In the genomic region with DNA sequence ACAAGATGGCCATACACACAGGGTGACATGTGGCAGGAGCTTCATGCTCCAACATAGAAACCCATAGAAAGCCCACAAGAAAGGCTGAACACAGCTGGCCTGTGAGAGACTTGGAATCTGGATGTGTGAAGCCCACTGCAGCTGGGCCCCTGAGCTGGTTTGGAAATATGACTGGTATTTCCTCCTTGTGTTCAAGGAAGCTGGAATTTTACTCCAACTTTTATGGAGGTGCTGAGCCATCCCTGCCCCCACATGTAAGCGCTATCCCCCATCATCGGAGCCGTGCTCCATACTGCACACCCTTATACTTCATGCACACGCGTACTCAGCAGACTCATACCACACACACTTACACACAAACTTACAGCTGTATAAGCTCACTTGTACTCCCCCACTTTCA, we compare ENCODE assay signal across 21 mouse cellular contexts.
DNase-seq lines count a peak whose midpoint lies in the region; ATAC-seq and TF ChIP-seq lines count a peak whose summit lies in the region.
"Had no signal": no experiment of that assay in that cellular context is flagged by ENCODE, and none has a peak within 500 bp of the region (broad histone marks: within the 10 kb centered on the region; RNA-seq: fewer than 3 reads in every experiment).

No protein-coding gene starts in this region.

- no peak for TF ChIP-seq CTCF in kidney, postnatal 0 days (IDR thresholded peaks at IDR 0.05; ENCODE audit: low read depth)
- no peak for TF ChIP-seq CTCF in lung, postnatal 0 days (IDR thresholded peaks at IDR 0.05)

- H3K4me1 ChIP-seq in kidney, postnatal 0 days (replicated peaks; ENCODE audit: insufficient read depth, low read length): no peaks in the 10 kb centered on the region
- no peaks in the 10 kb centered on the region for H3K4me1 ChIP-seq in lung, postnatal 0 days (ENCODE audit: insufficient read depth, low read depth, low read length)
- peaks cover 5% of the 10 kb centered on the region; the same call in 1 of the 2 replicates for H3K4me1 ChIP-seq in intestine, embryonic 16.5 days (ENCODE audit: control insufficient read depth, insufficient read depth, low read length)
- H3K4me1 ChIP-seq: megakaryocyte, embryonic 14.5 days; midbrain, embryonic 15.5 days had no signal

- intact Hi-C loops in gastrocnemius, postnatal 36 days (cut with DNase I): no loop called here

- peak overlapping the region; percentile 27; the same call in 1 of the 2 replicates for H3K27ac ChIP-seq in kidney, postnatal 0 days
- no peak overlapping the region for H3K27ac ChIP-seq in lung, postnatal 0 days (ENCODE audit: low read length)
- 0 out of 2 replicates have a peak overlapping the region, but pooled peaks have one; percentile 1 for H3K27ac ChIP-seq in intestine, embryonic 16.5 days (ENCODE audit: low read length)
- H3K27ac ChIP-seq: forebrain, embryonic 15.5 days; hindbrain, postnatal 0 days; layer of hippocampus, adult 2 months; midbrain, embryonic 15.5 days had no signal

- no peak overlapping the region for H3K9ac ChIP-seq in kidney, postnatal 0 days (ENCODE audit: low read depth, low read length)
- no peak overlapping the region for H3K9ac ChIP-seq in lung, postnatal 0 days (replicated peaks; ENCODE audit: low read depth)
- H3K9ac ChIP-seq in intestine, embryonic 16.5 days (ENCODE audit: low read depth, low read length): no peak overlapping the region
- H3K9ac ChIP-seq: forebrain, embryonic 15.5 days; heart, embryonic 13.5 days; liver, postnatal 0 days; midbrain, embryonic 15.5 days had no signal

- no peak for TF ChIP-seq EP300 in lung, postnatal 0 days (IDR thresholded peaks at IDR 0.05)

- H3K9me3 ChIP-seq in kidney, postnatal 0 days (replicated peaks; ENCODE audit: low read length): no peaks in the 10 kb centered on the region
- no peaks in the 10 kb centered on the region for H3K9me3 ChIP-seq in lung, postnatal 0 days (ENCODE audit: low read length)
- no peaks in the 10 kb centered on the region for H3K9me3 ChIP-seq in intestine, embryonic 16.5 days (ENCODE audit: control insufficient read depth, low read length)
- H3K9me3 ChIP-seq: forebrain, embryonic 15.5 days; heart, embryonic 13.5 days; midbrain, embryonic 15.5 days had no signal

- no peak for ATAC-seq in kidney, postnatal 0 days (replicated peaks; ENCODE audit: low FRiP score, low read depth)
- ATAC-seq in lung, postnatal 0 days: peak; percentile 40
- ATAC-seq in intestine, embryonic 16.5 days: no peak; the same call in 1 of the 2 replicates
- ATAC-seq: forebrain, embryonic 15.5 days; hindbrain, postnatal 0 days; liver, postnatal 0 days; midbrain, embryonic 15.5 days had no signal

- no peak overlapping the region for H3K4me3 ChIP-seq in kidney, postnatal 0 days (replicated peaks; ENCODE audit: low read depth, low read length)
- no peak overlapping the region for H3K4me3 ChIP-seq in lung, postnatal 0 days (ENCODE audit: low read depth, low read length)
- H3K4me3 ChIP-seq in intestine, embryonic 16.5 days (ENCODE audit: low read length): no peak overlapping the region
- H3K4me3 ChIP-seq: forebrain, embryonic 15.5 days; heart, embryonic 13.5 days; layer of hippocampus, adult 2 months; midbrain, embryonic 15.5 days had no signal

- H3K36me3 ChIP-seq in kidney, postnatal 0 days (ENCODE audit: insufficient read depth, low read length): no peaks in the 10 kb centered on the region
- no peaks in the 10 kb centered on the region for H3K36me3 ChIP-seq in lung, postnatal 0 days (ENCODE audit: insufficient read depth, low read length)
- H3K36me3 ChIP-seq in intestine, embryonic 16.5 days (ENCODE audit: control insufficient read depth, insufficient read depth, low read length): no peaks in the 10 kb centered on the region
- H3K36me3 ChIP-seq: forebrain, embryonic 15.5 days; heart, embryonic 13.5 days; midbrain, embryonic 15.5 days had no signal

- 53% methylated on average over 5 of the region's 5 CpGs for WGBS in kidney, postnatal 0 days
- 52% methylated on average over 5 of the region's 5 CpGs for WGBS in lung, postnatal 0 days
- 43% methylated on average over 5 of the region's 5 CpGs for WGBS in intestine, embryonic 16.5 days

- DNase-seq in kidney, postnatal 0 days (ENCODE audit: low spot score): peak; percentile 73
- no peak for DNase-seq in kidney, adult 18-20 months
- peak; percentile 22 for DNase-seq in lung, postnatal 0 days (ENCODE audit: low spot score)
- no peak for DNase-seq in lung, postnatal 25 days (ENCODE audit: low spot score)
- peak; percentile 19 for DNase-seq in yolk sac, embryonic 10.5 days (ENCODE audit: low spot score)
- no peak for DNase-seq in gastrocnemius, postnatal 36 days
- no peak for DNase-seq in layer of hippocampus, adult 11-12 months (ENCODE audit: low spot score)
- DNase-seq: adrenal gland, postnatal 14 days; B cell, adult 2 months; cerebellum, adult 18-20 months; heart, postnatal 36 days; left cerebral cortex, postnatal 4 days; liver, postnatal 0 days; right cerebral cortex, postnatal 4 days had no signal

- no peaks in the 10 kb centered on the region for H3K27me3 ChIP-seq in kidney, postnatal 0 days (ENCODE audit: insufficient read depth, low read length)
- no peaks in the 10 kb centered on the region for H3K27me3 ChIP-seq in lung, postnatal 0 days (replicated peaks; ENCODE audit: insufficient read depth, low read length)
- no peaks in the 10 kb centered on the region for H3K27me3 ChIP-seq in intestine, embryonic 16.5 days (replicated peaks; ENCODE audit: control insufficient read depth, insufficient read depth, low read length)
- H3K27me3 ChIP-seq: forebrain, embryonic 15.5 days; heart, embryonic 13.5 days; megakaryocyte, embryonic 14.5 days; midbrain, embryonic 15.5 days had no signal

- H3K4me2 ChIP-seq in kidney, postnatal 0 days (ENCODE audit: low read length): no peak overlapping the region
- no peak overlapping the region for H3K4me2 ChIP-seq in lung, postnatal 0 days (replicated peaks; ENCODE audit: low read depth, low read length)
- no peak overlapping the region for H3K4me2 ChIP-seq in intestine, embryonic 16.5 days (ENCODE audit: low read depth, low read length)
- H3K4me2 ChIP-seq: forebrain, embryonic 15.5 days; heart, embryonic 13.5 days; midbrain, embryonic 15.5 days had no signal

Comparison
In these comparisons a context has a peak if more than half of its experiments do, and no peak if none do; other contexts are left out.
1. DNase-seq: peak in kidney, postnatal 0 days (single experiment), lung, postnatal 0 days (single experiment) and yolk sac, embryonic 10.5 days (single experiment); none in kidney, adult 18-20 months (single experiment), lung, postnatal 25 days (single experiment), gastrocnemius, postnatal 36 days (0 of 2) and layer of hippocampus, adult 11-12 months (single experiment).